Mouse (Mus musculus) forebrain, embryonic 13.5 days (tissue): ENCODE measurements around the gene Mettl7a3. TPM values are rescaled to one million over a fixed set of nuclear protein-coding genes. Genes with fewer than 3 reads are reported as not detected.
"Not testable (repeated sequence)": the region's sequence is repeated elsewhere in the genome, so short reads cannot be mapped to it uniquely, and the experiment has no call there.

ENCODE experiments used
- ATAC-seq: fragments of 200-750 bp; cut with Nextera tagmentation; 2 replicates; pipeline ENCODE4 v1.8.0; 2017
- H3K27ac ChIP-seq: fragments of 300-500 bp; sonication (generic); 2 replicates; pipeline ENCODE4 v1.5.1; 2015; ENCODE audit warnings: inconsistent platforms, mild to moderate bottlenecking, moderate library complexity
- H3K27me3 ChIP-seq: fragments of 300-500 bp; sonication (generic); 2 replicates; pipeline ENCODE4 v1.6.1; 2015; ENCODE audit warnings: mild to moderate bottlenecking, inconsistent platforms
- H3K36me3 ChIP-seq: fragments of 300-500 bp; sonication (generic); 2 replicates; pipeline ENCODE4 v1.6.1; 2015; ENCODE audit warnings: mild to moderate bottlenecking, inconsistent platforms; ENCODE audit not compliant: poor library complexity, severe bottlenecking
- H3K4me1 ChIP-seq: fragments of 300-500 bp; sonication (generic); 2 replicates; pipeline ENCODE4 v1.6.1; 2015; ENCODE audit warnings: inconsistent platforms
- H3K4me2 ChIP-seq: fragments of 300-500 bp; sonication (generic); 2 replicates; pipeline ENCODE4 v1.6.1; 2015; ENCODE audit warnings: inconsistent platforms, mild to moderate bottlenecking, moderate library complexity
- H3K4me3 ChIP-seq: fragments of 300-500 bp; sonication (generic); 2 replicates; pipeline ENCODE4 v1.5.1; 2015; ENCODE audit warnings: mild to moderate bottlenecking, inconsistent platforms
- H3K9ac ChIP-seq: fragments of 300-500 bp; sonication (generic); 2 replicates; pipeline ENCODE4 v1.6.1; 2015; ENCODE audit warnings: mild to moderate bottlenecking, inconsistent platforms
- H3K9me3 ChIP-seq: fragments of 300-500 bp; sonication (generic); replicated peaks from 2 replicates; pipeline ENCODE4 v1.6.1; 2016; ENCODE audit warnings: inconsistent platforms
- WGBS: fragments of 180-500 bp; shearing (Covaris S2); methylation state at CpG from one replicate; pipeline ENCODE4 v1.1.7; 2015; 5-methylcytosine and 5-hydroxymethylcytosine counted together
- polyA plus RNA-seq: library from polyadenylated mRNA; unstranded; fragments of >200 nt; fragmentation: Nextera tagmentation; extraction: Ambion mirVana; gene quantifications from 2 replicates; pipeline ENCODE4 v1.2.1, GENCODE M21; 2015

Mettl7a3 gene
- polyA plus RNA-seq, 1 experiment from 2014 or later, result not detected

DNA sequence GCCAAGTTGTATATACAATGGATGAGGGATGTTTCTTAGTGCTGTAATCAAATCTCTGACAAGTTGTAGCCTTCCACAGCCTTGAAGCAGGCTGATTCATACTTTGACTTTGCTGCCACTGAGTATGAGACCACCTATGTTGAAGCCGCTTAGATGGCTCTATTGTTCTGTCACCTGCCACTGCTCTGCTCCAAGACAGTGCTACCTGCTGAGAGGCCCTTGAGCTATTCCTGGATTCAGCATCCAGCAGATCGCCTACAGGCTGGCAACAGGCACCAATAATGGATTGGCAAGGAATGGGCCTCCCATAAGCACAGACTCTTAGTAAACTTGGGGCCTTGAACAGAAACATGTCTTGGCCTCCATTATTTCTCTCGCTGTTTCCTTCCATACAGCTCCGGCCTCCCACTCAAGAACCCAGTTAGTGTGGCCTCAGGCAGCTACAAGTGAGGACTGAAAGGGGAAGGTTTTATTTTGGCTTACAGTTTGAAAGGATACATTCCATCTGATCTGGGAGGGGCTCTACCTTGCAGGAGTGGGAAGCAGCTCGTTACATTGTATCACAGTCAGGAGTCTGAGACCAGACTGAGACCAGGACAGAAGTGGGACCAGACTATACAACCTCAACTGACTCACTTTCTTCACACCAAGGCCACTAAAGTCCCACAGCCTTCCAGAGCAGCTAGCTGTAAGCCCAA, 20.1 kb upstream of the Mettl7a3 start:
- Histone ChIP-seq H3K4me3 (no peak overlapping the region), H3K9me3 (no peaks in the 10 kb centered on the region), H3K9ac (no peak overlapping the region), H3K4me2 (no peak overlapping the region), H3K27me3 (no peaks in the 10 kb centered on the region), H3K4me1 (no peaks in the 10 kb centered on the region), H3K27ac (no peak overlapping the region), H3K36me3 (peaks cover 5% of the 10 kb centered on the region; the same call in 1 of the 2 replicates)
- 85% methylated on average over 5 of the region's 5 CpGs for WGBS
- ATAC-seq, result no peak

- not testable (repeated sequence) for H3K4me3 ChIP-seq, ATAC-seq, H3K4me2 ChIP-seq
Observed at GRCm38 (mm10) chr15:100318014-100318671, 16.6 kb upstream of the Mettl7a3 start.

GRCm38 (mm10) chr15:100319884-100320283, 14.8 kb upstream of the Mettl7a3 start:
- no peaks in the 10 kb centered on the region for H3K4me1 ChIP-seq
- H3K27ac ChIP-seq, result no peak overlapping the region
- no peak for ATAC-seq
- no peaks in the 10 kb centered on the region for H3K36me3 ChIP-seq
- no peaks in the 10 kb centered on the region for H3K9me3 ChIP-seq
- no peaks in the 10 kb centered on the region for H3K27me3 ChIP-seq
- 87% methylated on average over 1 of the region's 1 CpGs for WGBS
- no peak overlapping the region for H3K4me3 ChIP-seq
- H3K9ac ChIP-seq, result no peak overlapping the region
- no peak overlapping the region for H3K4me2 ChIP-seq

More at GRCm38 (mm10) chr15:100318014-100318671, 16.6 kb upstream of the Mettl7a3 start:
- not testable (repeated sequence) for H3K27ac ChIP-seq, H3K9ac ChIP-seq, H3K36me3 ChIP-seq, H3K4me1 ChIP-seq, H3K27me3 ChIP-seq, H3K9me3 ChIP-seq
- WGBS, result 50% methylated on average over 4 of the region's 4 CpGs

DNA sequence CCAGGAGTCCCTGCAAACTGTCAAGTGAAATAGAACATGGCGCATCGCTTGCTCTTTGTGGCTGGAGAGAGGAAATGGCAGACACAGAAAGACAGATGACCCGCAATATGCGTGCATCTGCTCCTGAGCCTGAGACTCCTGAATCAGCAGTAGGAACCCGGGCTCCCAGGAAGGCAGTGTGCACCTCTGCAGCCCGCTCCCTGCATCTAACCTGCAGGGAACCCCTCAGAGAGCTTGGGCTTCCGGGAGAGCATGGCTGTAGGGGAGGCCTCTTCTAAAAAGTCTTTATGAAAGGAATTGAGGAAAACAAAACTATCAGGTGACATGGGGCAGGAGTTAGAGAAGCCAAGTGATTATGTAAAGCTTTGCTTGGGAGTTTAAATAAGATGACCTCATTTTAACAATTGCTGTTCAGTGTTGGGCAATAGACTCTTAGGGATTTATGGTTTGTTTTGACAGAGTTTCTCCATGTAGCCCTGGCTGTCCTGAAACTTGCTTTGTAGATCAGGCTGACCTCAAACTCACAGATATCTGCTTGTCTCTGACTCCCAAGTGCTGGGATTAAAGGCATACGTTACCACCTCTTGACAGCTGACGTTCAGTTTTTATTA, 14.3 kb upstream of the Mettl7a3 start:
- Histone ChIP-seq H3K9ac (no peak overlapping the region), H3K4me2 (no peak overlapping the region), H3K4me1 (no peaks in the 10 kb centered on the region), H3K4me3 (no peak overlapping the region), H3K27ac (no peak overlapping the region), H3K27me3 (no peaks in the 10 kb centered on the region), H3K9me3 (no peaks in the 10 kb centered on the region), H3K36me3 (no peaks in the 10 kb centered on the region)
- WGBS, result 82% methylated on average over 9 of the region's 9 CpGs
- ATAC-seq, result no peak

GRCm38 (mm10) chr15:100321134-100321533, 13.6 kb upstream of the Mettl7a3 start:
- no peaks in the 10 kb centered on the region for H3K27me3 ChIP-seq
- H3K4me1 ChIP-seq, result no peaks in the 10 kb centered on the region
- ATAC-seq, result no peak
- no peak overlapping the region for H3K9ac ChIP-seq
- 62% methylated on average over 5 of the region's 5 CpGs for whole genome bisulfite sequencing
- H3K4me3 ChIP-seq, result no peak overlapping the region
- no peak overlapping the region for H3K27ac ChIP-seq
- no peaks in the 10 kb centered on the region for H3K9me3 ChIP-seq
- H3K4me2 ChIP-seq, result no peak overlapping the region
- H3K36me3 ChIP-seq, result no peaks in the 10 kb centered on the region

DNA sequence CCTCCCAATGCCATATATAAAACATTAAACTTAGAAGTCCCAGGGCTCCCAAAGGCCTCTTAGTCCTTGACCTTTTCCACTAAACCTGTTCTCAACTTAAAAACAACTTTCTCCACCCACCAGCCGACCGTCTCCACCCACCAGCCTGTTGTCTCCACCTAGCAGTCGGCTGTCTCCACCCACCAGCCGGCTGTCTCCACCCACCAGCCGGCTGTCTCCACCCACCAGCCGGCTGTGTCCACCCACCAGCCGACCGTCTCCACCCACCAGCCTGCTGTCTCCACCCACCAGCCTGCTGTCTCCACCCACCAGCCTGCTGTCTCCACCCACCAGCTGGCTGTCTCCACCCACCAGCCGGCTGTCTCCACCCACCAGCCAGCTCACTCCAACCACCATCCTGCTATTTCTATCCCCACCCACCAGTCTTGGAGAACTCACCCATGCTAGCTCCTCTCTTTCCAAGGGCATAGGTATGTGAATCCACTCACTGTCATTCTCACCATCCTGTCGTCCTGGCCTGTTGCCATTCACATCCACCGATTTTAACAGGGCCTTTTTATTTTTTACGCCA, 10.6 kb upstream of the Mettl7a3 start:
- WGBS, result 75% methylated on average over 12 of the region's 12 CpGs
- Histone ChIP-seq H3K36me3 (no peaks in the 10 kb centered on the region), H3K9ac (no peak overlapping the region), H3K27me3 (no peaks in the 10 kb centered on the region), H3K4me2 (no peak overlapping the region), H3K4me3 (no peak overlapping the region), H3K27ac (no peak overlapping the region), H3K4me1 (no peaks in the 10 kb centered on the region), H3K9me3 (no peaks in the 10 kb centered on the region)
- ATAC-seq, result no peak

DNA sequence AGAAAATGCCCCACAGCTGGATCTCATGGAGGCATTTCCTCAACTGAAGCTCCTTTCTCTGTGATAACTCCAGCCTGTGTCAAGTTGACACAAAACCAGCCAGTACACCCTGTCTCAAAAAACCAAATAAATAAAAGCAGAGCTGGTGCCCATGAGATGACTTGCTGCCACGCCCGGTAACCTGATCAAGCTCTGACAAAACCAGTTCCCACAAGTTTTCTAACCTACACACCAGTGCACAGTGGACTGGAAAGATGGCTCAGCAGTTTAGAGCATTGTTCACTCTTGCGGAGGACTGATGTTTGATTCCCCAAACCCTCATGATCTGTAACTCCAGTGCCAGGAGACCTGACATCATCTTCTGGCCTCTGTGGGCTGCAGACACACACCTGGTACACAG, 9.5 kb upstream of the Mettl7a3 start:
- H3K4me2 ChIP-seq, result no peak overlapping the region
- H3K4me3 ChIP-seq, result no peak overlapping the region
- H3K9me3 ChIP-seq, result no peaks in the 10 kb centered on the region
- no peak overlapping the region for H3K9ac ChIP-seq
- 93% methylated on average over 3 of the region's 3 CpGs for WGBS
- no peak for ATAC-seq
- H3K4me1 ChIP-seq, result no peaks in the 10 kb centered on the region
- H3K27ac ChIP-seq, result no peak overlapping the region
- H3K36me3 ChIP-seq, result no peaks in the 10 kb centered on the region
- H3K27me3 ChIP-seq, result no peaks in the 10 kb centered on the region

DNA sequence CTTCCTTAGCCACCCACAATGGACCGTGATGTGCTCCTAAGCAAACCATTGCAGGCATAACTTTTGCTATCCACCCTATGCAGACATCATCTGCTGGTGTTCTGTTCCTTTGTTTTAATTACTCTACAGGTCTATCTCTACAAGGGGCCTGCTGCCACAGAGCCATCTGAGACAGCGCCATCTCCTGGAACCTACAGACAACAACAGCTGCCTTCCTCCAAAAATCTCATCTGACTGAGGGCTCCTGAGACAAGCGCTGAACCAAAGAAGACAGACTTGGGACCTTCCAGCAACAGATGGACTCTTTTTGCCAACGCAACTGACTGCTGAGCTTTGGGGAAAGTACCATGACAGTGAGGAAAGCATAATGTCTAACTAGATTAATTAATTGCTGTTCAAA, 6.6 kb upstream of the Mettl7a3 start:
- not testable (repeated sequence) for ATAC-seq, H3K4me3 ChIP-seq, H3K27ac ChIP-seq, H3K4me2 ChIP-seq, H3K36me3 ChIP-seq, H3K4me1 ChIP-seq, H3K9ac ChIP-seq, H3K9me3 ChIP-seq, H3K27me3 ChIP-seq
- 63% methylated on average over 4 of the region's 4 CpGs for WGBS

DNA sequence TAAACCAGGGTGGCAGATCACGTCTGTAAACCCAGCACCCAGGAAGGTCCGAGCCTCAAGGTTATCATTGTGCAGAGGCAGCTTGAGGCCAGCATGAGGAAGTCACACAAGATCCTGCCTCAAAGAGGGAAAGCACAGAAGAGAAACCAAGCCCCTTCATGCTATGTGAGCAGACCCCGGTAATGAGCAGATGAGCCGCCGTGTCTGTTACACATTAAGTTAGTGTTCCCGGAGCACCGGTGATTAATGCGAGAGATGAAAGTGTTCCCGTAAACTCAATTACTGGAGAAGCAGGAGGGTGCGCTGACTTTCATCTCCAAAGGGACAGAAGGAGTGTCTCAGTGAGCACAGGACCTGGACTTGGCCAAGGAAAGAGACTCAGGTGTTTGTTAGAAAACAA, 5.4 kb upstream of the Mettl7a3 start:
- not testable (repeated sequence) for H3K27ac ChIP-seq, H3K9ac ChIP-seq, H3K36me3 ChIP-seq, H3K4me2 ChIP-seq, H3K4me1 ChIP-seq, H3K9me3 ChIP-seq, H3K27me3 ChIP-seq, H3K4me3 ChIP-seq, ATAC-seq
- WGBS, result 58% methylated on average over 10 of the region's 10 CpGs

DNA sequence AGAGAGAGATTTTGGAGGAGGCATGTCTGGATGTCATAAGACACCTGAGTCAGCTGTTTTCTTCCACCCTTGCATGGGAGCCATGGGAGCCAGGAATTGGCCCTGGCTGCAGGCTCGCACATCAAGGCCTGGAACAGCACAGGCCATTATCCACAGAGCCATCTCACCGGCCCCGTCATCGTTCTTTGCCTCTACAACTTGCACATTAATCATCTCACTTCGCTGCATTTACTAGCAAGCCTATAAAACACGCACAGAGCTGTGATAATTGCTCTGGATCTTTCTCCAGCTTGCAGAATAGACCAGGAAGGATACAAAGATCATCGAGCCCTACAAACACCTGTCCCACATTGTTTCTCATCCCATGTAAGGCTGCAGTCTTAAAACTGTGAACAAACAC, 4.0 kb upstream of the Mettl7a3 start:
- no peaks in the 10 kb centered on the region for H3K4me1 ChIP-seq
- no peak overlapping the region for H3K4me3 ChIP-seq
- no peak overlapping the region for H3K9ac ChIP-seq
- H3K4me2 ChIP-seq, result no peak overlapping the region
- 80% methylated on average over 7 of the region's 7 CpGs for WGBS
- H3K27ac ChIP-seq, result no peak overlapping the region
- H3K36me3 ChIP-seq, result no peaks in the 10 kb centered on the region
- H3K9me3 ChIP-seq, result no peaks in the 10 kb centered on the region
- no peaks in the 10 kb centered on the region for H3K27me3 ChIP-seq
- ATAC-seq, result no peak

GRCm38 (mm10) chr15:100332077-100332961, 2.4 kb upstream of the Mettl7a3 start:
- ATAC-seq, H3K4me2 ChIP-seq, H3K36me3 ChIP-seq, H3K4me1 ChIP-seq, H3K27me3 ChIP-seq, H3K9ac ChIP-seq, H3K4me3 ChIP-seq, H3K9me3 ChIP-seq, H3K27ac ChIP-seq: not testable (repeated sequence)
- WGBS, result 62% methylated on average over 3 of the region's 10 CpGs

- H3K27ac ChIP-seq, H3K9ac ChIP-seq, ATAC-seq, H3K4me1 ChIP-seq, H3K4me2 ChIP-seq, H3K9me3 ChIP-seq, H3K4me3 ChIP-seq, H3K36me3 ChIP-seq, H3K27me3 ChIP-seq: not testable (repeated sequence)
Observed at GRCm38 (mm10) chr15:100337328-100337727, 2.6 kb downstream of the Mettl7a3 start.
